Mouse (Mus musculus) gonadal fat pad, adult 2 months (tissue): ENCODE measurements around the gene Pam. TPM values are rescaled to one million over a fixed set of nuclear protein-coding genes. Genes with fewer than 3 reads are reported as not detected.
A peak's percentile ranks its signal among the peaks of the same experiment; 100 is the strongest.
"Not testable (repeated sequence)": the region's sequence is repeated elsewhere in the genome, so short reads cannot be mapped to it uniquely, and the experiment has no call there.

Source experiments
- DNase-seq: peaks from one replicate; pipeline ENCODE4 v3.0.0-alpha.2; 2012; ENCODE audit warnings: low read depth
- polyA plus RNA-seq: library from polyadenylated mRNA; depleted of rRNA; stranded (reverse); fragments of >200 nt; gene quantifications from 2 replicates; pipeline ENCODE4 v1.2.3, GENCODE M21; 2012

Gene Pam
- polyA plus RNA-seq, 1 experiment: 32.0 TPM

DNA sequence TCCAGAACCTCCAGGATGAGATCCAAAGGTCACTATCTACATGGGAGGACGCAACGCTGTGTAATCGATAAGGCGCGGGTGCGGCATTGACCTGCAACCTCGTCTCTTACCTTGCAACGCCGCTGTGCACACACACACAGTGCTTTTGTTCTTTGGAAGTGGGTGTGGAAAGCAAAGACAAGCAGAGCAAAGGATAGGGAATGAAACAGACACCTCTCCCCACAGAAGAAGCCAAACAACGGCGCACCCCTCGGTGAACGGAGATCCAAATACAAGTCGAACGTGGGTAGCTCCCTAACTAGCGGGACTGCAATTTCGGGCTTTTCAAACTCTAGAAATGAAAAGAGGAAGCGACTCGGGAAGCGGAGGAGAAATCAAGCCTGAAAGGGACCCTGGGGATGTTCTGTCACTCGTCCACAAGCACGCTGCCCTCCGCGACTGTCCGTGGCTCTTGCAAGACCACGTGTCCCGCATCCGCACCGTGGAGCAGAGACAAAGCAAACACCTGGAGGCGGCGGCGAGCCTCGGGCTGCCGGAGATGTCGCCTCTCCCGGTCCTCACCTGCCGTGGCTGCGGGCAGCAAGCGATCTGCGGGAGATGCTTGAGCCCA lies 326.0 kb downstream of the Pam start:
- DNase-seq: peak; percentile 26

GRCm38 (mm10) chr1:97768906-97769293 lies 326.5 kb downstream of the Pam start:
- no peak for DNase-seq

GRCm38 (mm10) chr1:97768089-97768488 lies 327.4 kb downstream of the Pam start:
- DNase-seq: no peak

DNA sequence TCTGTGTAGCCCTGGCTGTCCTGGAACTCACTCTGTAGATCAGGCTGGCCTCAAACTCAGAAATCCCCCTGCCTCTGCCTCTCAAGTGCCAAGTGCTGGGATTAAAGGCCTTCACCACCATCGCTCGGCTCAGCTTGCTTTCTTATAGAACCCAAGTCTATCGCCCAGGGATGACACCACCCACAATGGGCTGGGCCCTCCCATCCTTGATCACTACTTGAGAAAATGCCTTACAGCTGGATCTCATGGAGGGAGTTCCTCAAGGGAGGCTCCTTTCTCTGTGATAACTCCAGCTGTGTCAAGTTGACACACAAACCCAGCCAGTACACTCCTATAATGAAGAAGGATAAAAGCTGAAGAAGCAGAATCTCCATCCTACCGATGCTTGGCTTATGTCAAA lies 329.7 kb downstream of the Pam start:
- not testable (repeated sequence) for DNase-seq

- DNase-seq: no peak
These were observed 334.0 kb downstream of the Pam start for GRCm38 (mm10) chr1:97761477-97761876.

DNA sequence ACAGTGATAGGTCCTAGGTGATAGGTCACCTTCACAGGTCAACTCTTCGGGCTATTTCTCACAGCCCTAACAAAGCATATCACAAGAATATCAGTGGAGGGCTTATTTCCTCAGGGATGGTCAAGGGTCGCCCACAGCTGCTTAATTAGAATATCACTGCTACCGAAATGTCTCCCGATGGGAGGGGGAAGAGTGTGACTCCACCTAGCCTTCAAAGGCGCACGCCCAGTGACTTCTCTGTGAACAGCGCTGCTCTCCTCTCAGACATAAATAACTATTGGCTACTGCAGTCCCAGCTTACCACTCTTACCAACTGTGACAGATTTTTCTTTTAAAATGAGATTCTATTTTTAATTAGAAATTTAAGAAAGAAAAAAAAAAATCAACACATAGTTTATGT lies 334.8 kb downstream of the Pam start:
- DNase-seq: no peak

DNA sequence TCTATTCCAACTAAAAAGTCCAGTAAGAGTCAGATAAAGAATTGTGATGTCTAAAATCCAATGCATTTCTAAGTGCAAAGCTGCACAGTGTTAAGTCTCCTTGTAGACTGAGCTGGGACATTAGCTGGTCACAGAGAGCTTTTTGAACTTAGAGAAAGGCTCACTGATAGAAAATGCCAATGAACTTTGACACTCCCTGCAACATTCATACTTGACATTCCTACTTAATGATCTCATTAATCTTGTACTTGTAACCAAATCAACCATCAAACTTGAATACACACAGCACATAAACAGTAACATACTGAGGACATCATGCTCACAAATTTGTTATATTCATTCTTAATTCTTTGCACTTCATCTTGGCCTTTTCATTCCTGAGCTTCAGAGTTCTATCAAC lies 335.6 kb downstream of the Pam start:
- no peak for DNase-seq

GRCm38 (mm10) chr1:97754392-97754791 lies 341.1 kb downstream of the Pam start:
- no peak for DNase-seq

GRCm38 (mm10) chr1:97753216-97753615 lies 342.2 kb downstream of the Pam start:
- no peak for DNase-seq

- no peak for DNase-seq
These were observed 347.3 kb downstream of the Pam start for GRCm38 (mm10) chr1:97748163-97748562.

DNA sequence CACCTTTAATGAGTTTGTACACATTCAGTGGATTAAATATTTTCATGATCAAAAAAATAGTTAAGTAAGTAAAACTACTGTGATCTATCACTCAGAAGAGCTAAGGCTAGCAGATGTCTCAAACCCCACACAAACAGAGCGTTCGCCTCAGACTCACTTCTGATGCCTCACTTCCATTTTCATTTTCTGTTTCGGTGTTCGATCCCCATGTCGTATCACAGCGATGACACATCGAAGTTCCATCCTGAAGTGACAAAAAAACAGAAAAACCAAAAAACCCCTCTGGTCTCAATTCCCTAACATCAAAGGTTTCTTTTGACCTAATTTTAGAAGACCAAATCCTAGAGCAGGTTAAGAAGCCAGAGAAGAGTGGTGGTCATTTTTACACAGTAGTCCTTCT lies 349.2 kb downstream of the Pam start:
- no peak for DNase-seq

DNA sequence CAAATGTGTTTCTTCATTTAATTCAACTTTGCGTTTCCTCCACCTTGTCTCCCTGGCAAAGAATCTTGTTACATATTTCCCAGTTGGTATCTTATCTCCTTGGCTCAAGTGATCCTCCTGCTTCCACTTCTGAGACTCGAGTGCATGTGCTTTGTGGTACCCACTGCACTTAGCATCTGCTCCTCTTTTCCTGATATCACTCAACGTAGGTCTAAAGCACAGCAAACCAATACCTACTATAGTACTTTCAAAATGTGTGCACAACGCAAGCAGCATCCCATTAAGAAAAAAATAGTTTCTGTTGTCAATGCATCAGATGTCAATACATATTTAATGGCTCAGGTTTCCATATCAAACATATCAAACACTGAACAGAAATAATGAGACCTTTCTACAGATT lies 349.7 kb downstream of the Pam start:
- no peak for DNase-seq
